Mouse (Mus musculus) embryonic facial prominence, embryonic 14.5 days (tissue): Measurements from ENCODE around the gene Gpr22. TPM values are rescaled to one million over a fixed set of nuclear protein-coding genes. Genes with fewer than 3 reads are reported as not detected.

Experiments
- ATAC-seq: fragments of 200-750 bp; cut with Nextera tagmentation; 2 replicates; pipeline ENCODE4 v1.8.0; 2017; ENCODE audit warnings: low read depth, moderate number of reproducible peaks, moderate TSS enrichment
- DNase-seq: peaks from one replicate; pipeline ENCODE4 v3.0.0-alpha.2; 2015; ENCODE audit warnings: low spot score
- H3K27ac ChIP-seq: fragments of 300-500 bp; sonication (generic); replicated peaks from 2 replicates; pipeline ENCODE4 v1.5.1; 2014; ENCODE audit warnings: low read depth, mild to moderate bottlenecking, low read length, moderate library complexity
- H3K27me3 ChIP-seq: fragments of 300-500 bp; sonication (generic); replicated peaks from 2 replicates; pipeline ENCODE4 v1.6.1; 2014; ENCODE audit warnings: low read length; ENCODE audit not compliant: control insufficient read depth, insufficient read depth
- H3K36me3 ChIP-seq: fragments of 300-500 bp; sonication (generic); 2 replicates; pipeline ENCODE4 v1.6.1; 2014; ENCODE audit warnings: low read length, mixed read lengths; ENCODE audit not compliant: control insufficient read depth, insufficient read depth
- H3K4me1 ChIP-seq: fragments of 300-500 bp; sonication (generic); 2 replicates; pipeline ENCODE4 v1.6.1; 2014; ENCODE audit warnings: antibody characterized with exemption, low read length; ENCODE audit not compliant: control insufficient read depth, insufficient read depth
- H3K4me2 ChIP-seq: fragments of 300-500 bp; sonication (generic); 2 replicates; pipeline ENCODE4 v1.6.1; 2014; ENCODE audit warnings: low read depth, mild to moderate bottlenecking, low read length, moderate library complexity, mixed read lengths
- H3K4me3 ChIP-seq: fragments of 300-500 bp; sonication (generic); 2 replicates; pipeline ENCODE4 v1.5.1; 2014; ENCODE audit warnings: low read depth, mild to moderate bottlenecking, low read length
- H3K9ac ChIP-seq: fragments of 300-500 bp; sonication (generic); 2 replicates; pipeline ENCODE4 v1.6.1; 2014; ENCODE audit warnings: low read depth, mild to moderate bottlenecking, low read length, moderate library complexity, mixed read lengths
- H3K9me3 ChIP-seq: fragments of 300-500 bp; sonication (generic); 2 replicates; pipeline ENCODE4 v1.6.1; 2016; ENCODE audit warnings: low read length; ENCODE audit not compliant: control insufficient read depth
- WGBS: fragments of 180-500 bp; shearing (Covaris S2); extraction: QIAGEN DNeasy Blood & Tissue Kit; methylation state at CpG from one replicate; pipeline ENCODE4 v1.1.7; 2014; 5-methylcytosine and 5-hydroxymethylcytosine counted together
- polyA plus RNA-seq: library from polyadenylated mRNA; unstranded; fragments of >200 nt; fragmentation: Nextera tagmentation; extraction: Ambion mirVana; gene quantifications from 2 replicates; pipeline ENCODE4 v1.2.1, GENCODE M21; 2014

Gene Gpr22
- polyA plus RNA-seq, 1 experiment from 2014 or later: 0.88 TPM

- no peak overlapping the region for H3K4me2 ChIP-seq
- no peaks in the 10 kb centered on the region for H3K9me3 ChIP-seq
- H3K36me3 ChIP-seq: no peaks in the 10 kb centered on the region
- DNase-seq: no peak
- no peak for ATAC-seq
- 81% methylated on average over 6 of the region's 6 CpGs for WGBS
- H3K9ac ChIP-seq: no peak overlapping the region
- H3K4me1 ChIP-seq: 0 out of 2 replicates have a peak, but pooled peaks cover 9% of the 10 kb centered on the region
- no peak overlapping the region for H3K27ac ChIP-seq
- H3K27me3 ChIP-seq: no peaks in the 10 kb centered on the region
- no peak overlapping the region for H3K4me3 ChIP-seq
These were observed 9.8 kb downstream of the Gpr22 start for GRCm38 (mm10) chr12:31703904-31704303.

GRCm38 (mm10) chr12:31701411-31701810 lies 12.3 kb downstream of the Gpr22 start:
- WGBS: 58% methylated on average over 5 of the region's 5 CpGs
- ATAC-seq (no peak), DNase-seq (peak; percentile 31)
- Histone ChIP-seq H3K27ac (no peak overlapping the region), H3K36me3 (0 out of 2 replicates have a peak, but pooled peaks cover 12% of the 10 kb centered on the region), H3K4me1 (0 out of 2 replicates have a peak, but pooled peaks cover 9% of the 10 kb centered on the region), H3K4me2 (no peak overlapping the region), H3K9me3 (peaks cover 11% of the 10 kb centered on the region), H3K27me3 (no peaks in the 10 kb centered on the region), H3K4me3 (no peak overlapping the region), H3K9ac (no peak overlapping the region)

GRCm38 (mm10) chr12:31700623-31701347 lies 13.0 kb downstream of the Gpr22 start:
- DNase-seq (peak; percentile 10), ATAC-seq (no peak)
- Histone ChIP-seq H3K4me1 (0 out of 2 replicates have a peak, but pooled peaks cover 6% of the 10 kb centered on the region), H3K4me2 (no peak overlapping the region), H3K4me3 (no peak overlapping the region), H3K27ac (no peak overlapping the region), H3K9me3 (peaks cover 11% of the 10 kb centered on the region), H3K36me3 (0 out of 2 replicates have a peak, but pooled peaks cover 13% of the 10 kb centered on the region), H3K27me3 (no peaks in the 10 kb centered on the region), H3K9ac (no peak overlapping the region)
- 48% methylated on average over 5 of the region's 5 CpGs for WGBS

GRCm38 (mm10) chr12:31693278-31693677 lies 20.5 kb downstream of the Gpr22 start:
- 91% methylated on average over 1 of the region's 1 CpGs for WGBS

DNA sequence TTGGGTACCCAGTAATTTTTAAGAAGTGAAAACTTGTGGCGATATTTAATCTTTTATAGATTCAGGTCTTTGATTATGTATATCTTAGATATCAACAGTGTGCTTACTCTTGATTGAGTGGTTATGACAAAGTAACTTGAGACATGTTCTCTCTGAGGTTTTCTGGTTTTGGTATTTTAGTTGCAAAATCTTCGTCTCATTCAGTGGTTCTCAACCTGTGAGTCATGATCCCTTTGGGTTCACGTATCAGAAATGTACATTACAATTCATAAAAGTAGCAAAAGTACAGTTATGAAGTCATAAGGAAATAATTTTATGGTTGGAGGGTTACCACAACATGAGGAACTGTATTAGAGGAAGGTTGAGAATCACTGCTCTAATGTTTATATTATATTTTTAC lies 27.1 kb downstream of the Gpr22 start:
- DNase-seq (no peak), ATAC-seq (no peak)
- Histone ChIP-seq H3K4me3 (no peak overlapping the region), H3K36me3 (peaks cover 19% of the 10 kb centered on the region; the same call in 1 of the 2 replicates), H3K27ac (no peak overlapping the region), H3K9me3 (no peaks in the 10 kb centered on the region), H3K27me3 (no peaks in the 10 kb centered on the region), H3K9ac (no peak overlapping the region), H3K4me2 (no peak overlapping the region), H3K4me1 (no peaks in the 10 kb centered on the region)
- WGBS: 78% methylated on average over 3 of the region's 3 CpGs

More at GRCm38 (mm10) chr12:31693278-31693677, 20.5 kb downstream of the Gpr22 start:
- Histone ChIP-seq H3K4me1 (no peaks in the 10 kb centered on the region), H3K4me3 (no peak overlapping the region), H3K27ac (no peak overlapping the region), H3K9me3 (peaks cover 11% of the 10 kb centered on the region), H3K36me3 (0 out of 2 replicates have a peak, but pooled peaks cover 13% of the 10 kb centered on the region), H3K4me2 (no peak overlapping the region), H3K27me3 (no peaks in the 10 kb centered on the region), H3K9ac (no peak overlapping the region)
- ATAC-seq: no peak
- DNase-seq: no peak

DNA sequence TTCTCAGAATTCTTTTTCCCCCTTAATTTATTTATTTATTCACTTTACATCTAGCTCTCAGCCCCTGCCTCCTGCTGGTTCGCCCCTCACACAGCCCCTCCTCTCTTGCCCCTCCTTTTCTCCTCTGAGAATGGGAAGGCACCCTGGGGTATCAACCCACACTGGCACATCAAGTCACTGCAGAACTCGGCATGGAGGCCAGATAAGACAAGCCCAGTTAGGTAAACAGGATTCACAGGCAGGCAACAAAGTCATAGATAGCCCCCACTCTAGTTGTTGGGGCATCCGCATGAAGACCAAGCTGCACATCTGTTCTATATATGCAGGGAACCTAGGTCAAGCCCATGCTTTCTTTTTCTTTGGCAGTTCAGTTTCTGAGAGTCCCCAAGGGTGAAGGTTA lies 46.6 kb downstream of the Gpr22 start:
- DNase-seq (no peak), ATAC-seq (no peak)
- WGBS: 58% methylated on average over 3 of the region's 3 CpGs
- Histone ChIP-seq H3K4me3 (no peak overlapping the region), H3K9ac (no peak overlapping the region), H3K4me2 (no peak overlapping the region), H3K27me3 (no peaks in the 10 kb centered on the region), H3K27ac (no peak overlapping the region), H3K4me1 (no peaks in the 10 kb centered on the region), H3K9me3 (no peaks in the 10 kb centered on the region), H3K36me3 (peaks cover 54% of the 10 kb centered on the region)

DNA sequence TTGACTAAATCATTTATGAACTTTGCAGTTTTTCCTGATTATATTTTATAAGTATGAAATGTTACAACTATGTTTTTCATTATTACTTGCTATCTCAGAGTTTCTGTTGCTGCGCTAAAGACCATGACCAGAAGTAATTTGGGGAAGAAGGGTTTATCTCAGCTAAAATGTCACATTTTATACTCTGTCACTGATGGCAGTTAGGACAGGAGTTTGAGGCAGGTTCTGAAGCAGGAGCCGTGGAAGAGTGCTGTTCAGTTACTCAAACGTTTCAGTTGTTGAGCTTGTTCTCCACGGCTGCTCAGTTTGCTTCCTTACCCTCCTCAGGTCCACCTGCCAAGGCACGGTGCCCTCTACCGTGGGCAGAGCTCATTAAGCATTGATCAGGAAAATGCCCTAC lies 47.7 kb downstream of the Gpr22 start:
- H3K4me3 ChIP-seq: no peak overlapping the region
- H3K9me3 ChIP-seq: no peaks in the 10 kb centered on the region
- WGBS: 58% methylated on average over 6 of the region's 6 CpGs
- no peak overlapping the region for H3K4me2 ChIP-seq
- H3K36me3 ChIP-seq: peaks cover 48% of the 10 kb centered on the region
- no peak overlapping the region for H3K27ac ChIP-seq
- DNase-seq (no peak), ATAC-seq (no peak)
- no peaks in the 10 kb centered on the region for H3K4me1 ChIP-seq
- H3K27me3 ChIP-seq: no peaks in the 10 kb centered on the region
- H3K9ac ChIP-seq: no peak overlapping the region
